Mouse (Mus musculus): ENCODE data around the gene Vps41. TPM values are rescaled to one million over a fixed set of nuclear protein-coding genes. Genes with fewer than 3 reads are reported as not detected.

The Vps41 gene
- polyA plus RNA-seq, 1 experiment, result not detected

DNA sequence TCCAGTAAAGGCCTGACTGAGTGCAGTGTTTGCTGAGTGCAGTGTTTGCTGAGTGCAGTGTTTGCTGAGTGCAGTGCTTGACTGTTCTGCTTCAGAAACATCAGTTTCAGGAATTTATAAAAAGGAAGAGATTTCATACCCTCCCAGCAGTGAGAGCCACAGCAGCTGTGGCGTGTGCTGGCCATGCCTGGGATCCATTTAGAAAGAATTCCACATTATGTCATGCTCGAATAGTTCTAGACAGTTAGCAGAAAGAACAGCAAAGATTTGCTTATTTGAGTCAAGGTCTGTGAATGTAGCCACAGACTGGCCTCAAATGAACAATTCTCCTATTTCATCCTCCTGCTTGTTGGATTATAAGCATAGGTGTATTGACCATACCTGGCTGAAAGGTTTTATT, 71.6 kb downstream of the Vps41 start:
- TF ChIP-seq POLR2A (IDR thresholded peaks at IDR 0.05; ENCODE audit: insufficient read depth, low read depth, low read length) (no peak), CTCF (IDR thresholded peaks at IDR 0.05; ENCODE audit: insufficient read depth, low read depth, low read length) (no peak)
- 43% methylated on average over 2 of the region's 2 CpGs for WGBS
- Histone ChIP-seq H3K4me1 (ENCODE audit: control insufficient read depth, insufficient read depth, low read length) (no peaks in the 10 kb centered on the region), H3K4me3 (ENCODE audit: insufficient read depth, low read depth, low read length) (no peak overlapping the region), H3K27ac (ENCODE audit: insufficient read depth, low read depth, low read length) (no peak overlapping the region)

DNA sequence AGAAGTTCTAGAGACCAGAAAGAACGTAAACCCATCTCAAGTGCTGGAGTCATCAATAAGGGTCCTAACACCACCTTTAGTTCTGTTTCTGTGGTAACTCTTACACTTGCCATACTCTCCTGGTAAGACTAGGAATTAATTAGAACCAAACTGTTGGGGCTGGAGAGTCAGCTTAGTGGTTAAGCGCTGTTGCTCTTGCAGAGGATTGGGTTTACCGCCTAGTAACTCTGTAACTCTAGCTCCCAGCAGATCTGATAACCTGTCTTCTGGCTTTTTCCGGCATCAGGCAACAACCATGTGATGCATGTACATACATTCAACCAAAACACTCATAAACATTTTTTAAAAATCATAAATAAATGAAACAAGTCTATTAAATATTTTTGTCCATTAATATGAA, 72.6 kb downstream of the Vps41 start:
- TF ChIP-seq POLR2A (IDR thresholded peaks at IDR 0.05; ENCODE audit: insufficient read depth, low read depth, low read length) (no peak), CTCF (IDR thresholded peaks at IDR 0.05; ENCODE audit: insufficient read depth, low read depth, low read length) (no peak)
- Histone ChIP-seq H3K4me1 (ENCODE audit: control insufficient read depth, insufficient read depth, low read length) (no peaks in the 10 kb centered on the region), H3K27ac (ENCODE audit: insufficient read depth, low read depth, low read length) (no peak overlapping the region), H3K4me3 (ENCODE audit: insufficient read depth, low read depth, low read length) (no peak overlapping the region)
- 98% methylated on average over 4 of the region's 4 CpGs for WGBS

DNA sequence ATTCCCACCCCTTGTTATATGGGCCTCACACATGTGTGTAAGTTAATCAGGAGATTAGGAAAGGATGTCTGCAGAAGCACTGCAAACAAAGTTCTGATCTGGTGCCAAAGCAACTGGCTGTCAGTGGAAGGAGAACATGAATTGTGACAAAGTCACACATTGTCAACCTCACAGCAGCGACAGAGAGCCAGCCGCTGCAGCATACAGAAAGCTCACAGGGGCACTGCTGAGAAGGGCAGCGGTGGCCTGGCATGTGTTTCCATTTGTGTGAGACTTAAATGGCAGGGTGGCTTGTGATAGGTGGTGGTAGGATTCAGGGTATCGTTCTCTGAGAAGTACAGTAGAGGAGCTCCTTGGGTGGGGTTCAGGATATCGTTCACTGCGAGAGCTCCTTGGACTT, 73.0 kb downstream of the Vps41 start:
- 63% methylated on average over 6 of the region's 6 CpGs for WGBS
- Histone ChIP-seq H3K4me3 (ENCODE audit: insufficient read depth, low read depth, low read length) (no peak overlapping the region), H3K27ac (ENCODE audit: insufficient read depth, low read depth, low read length) (no peak overlapping the region), H3K4me1 (ENCODE audit: control insufficient read depth, insufficient read depth, low read length) (no peaks in the 10 kb centered on the region)
- TF ChIP-seq POLR2A (IDR thresholded peaks at IDR 0.05; ENCODE audit: insufficient read depth, low read depth, low read length), result no peak
- TF ChIP-seq CTCF (IDR thresholded peaks at IDR 0.05; ENCODE audit: insufficient read depth, low read depth, low read length), result no peak

DNA sequence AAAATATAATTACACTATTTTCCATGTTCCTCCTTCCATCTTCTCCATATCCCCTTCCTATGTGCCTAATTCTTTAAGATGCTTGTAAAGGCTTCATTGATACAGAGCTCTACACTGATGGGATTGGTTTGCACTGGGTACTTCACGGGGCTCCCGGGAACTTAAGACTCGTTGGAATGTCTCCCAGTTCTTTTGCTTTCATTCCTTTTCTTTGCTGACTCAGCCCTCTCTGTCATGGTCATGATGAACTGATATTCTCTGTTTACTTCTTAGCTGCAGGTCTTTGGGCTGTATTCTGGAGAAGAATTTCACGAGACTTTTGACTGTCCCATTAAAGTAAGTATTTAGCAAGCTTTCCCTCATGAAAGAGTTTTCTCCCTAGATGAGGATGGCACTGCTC, 74.2 kb downstream of the Vps41 start:
- H3K4me1 ChIP-seq (ENCODE audit: control insufficient read depth, insufficient read depth, low read length), result no peaks in the 10 kb centered on the region
- no peak for TF ChIP-seq POLR2A (IDR thresholded peaks at IDR 0.05; ENCODE audit: insufficient read depth, low read depth, low read length)
- TF ChIP-seq CTCF (IDR thresholded peaks at IDR 0.05; ENCODE audit: insufficient read depth, low read depth, low read length), result no peak
- H3K4me3 ChIP-seq (ENCODE audit: insufficient read depth, low read depth, low read length), result no peak overlapping the region
- no peak overlapping the region for H3K27ac ChIP-seq (ENCODE audit: insufficient read depth, low read depth, low read length)
- 32% methylated on average over 4 of the region's 4 CpGs for WGBS

DNA sequence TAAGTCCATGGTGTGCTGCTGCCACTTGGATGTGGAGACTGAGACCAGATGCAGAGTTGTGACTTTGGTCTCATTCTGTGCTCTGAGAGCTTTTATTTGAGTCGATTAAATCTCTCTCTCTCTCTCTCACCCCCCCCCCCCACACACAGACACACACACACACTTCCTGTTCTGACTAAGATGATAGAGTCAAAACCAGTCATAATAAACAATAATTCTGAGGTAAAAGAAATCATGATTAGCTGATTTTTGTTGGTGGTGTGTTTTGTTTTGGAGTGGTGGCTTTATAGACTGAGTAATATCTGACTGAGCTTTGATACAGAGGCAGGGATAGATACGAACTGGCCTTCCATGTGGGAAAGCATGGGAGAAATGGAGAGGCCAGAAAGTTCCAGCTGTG, 74.6 kb downstream of the Vps41 start:
- 84% methylated on average over 2 of the region's 2 CpGs for WGBS
- Histone ChIP-seq H3K4me1 (ENCODE audit: control insufficient read depth, insufficient read depth, low read length) (no peaks in the 10 kb centered on the region), H3K4me3 (ENCODE audit: insufficient read depth, low read depth, low read length) (no peak overlapping the region), H3K27ac (ENCODE audit: insufficient read depth, low read depth, low read length) (no peak overlapping the region)
- TF ChIP-seq CTCF (IDR thresholded peaks at IDR 0.05; ENCODE audit: insufficient read depth, low read depth, low read length), result no peak
- TF ChIP-seq POLR2A (IDR thresholded peaks at IDR 0.05; ENCODE audit: insufficient read depth, low read depth, low read length), result no peak

DNA sequence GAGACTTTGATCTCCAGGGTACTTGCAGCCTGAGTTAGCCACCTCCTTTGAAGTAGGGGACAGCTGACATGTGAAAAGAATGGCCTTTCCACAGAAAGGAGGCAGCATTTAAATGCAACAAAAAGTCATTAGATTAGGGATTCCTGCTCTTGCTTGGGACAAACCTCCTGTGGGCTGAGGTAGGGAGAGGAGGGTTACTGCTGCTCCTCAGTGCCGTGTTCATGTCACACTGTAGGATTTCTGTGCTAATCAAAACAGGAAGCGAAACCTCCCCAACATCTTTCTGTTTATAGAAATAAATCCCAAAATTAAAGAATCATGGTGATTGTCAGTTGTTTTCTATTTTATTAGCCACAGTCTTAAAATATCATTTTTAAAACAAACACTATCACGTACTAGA, 77.4 kb downstream of the Vps41 start:
- 82% methylated on average over 3 of the region's 3 CpGs for WGBS
- no peak overlapping the region for H3K27ac ChIP-seq (ENCODE audit: insufficient read depth, low read depth, low read length)
- no peaks in the 10 kb centered on the region for H3K4me1 ChIP-seq (ENCODE audit: control insufficient read depth, insufficient read depth, low read length)
- TF ChIP-seq CTCF (IDR thresholded peaks at IDR 0.05; ENCODE audit: insufficient read depth, low read depth, low read length) (no peak), POLR2A (IDR thresholded peaks at IDR 0.05; ENCODE audit: insufficient read depth, low read depth, low read length) (no peak)
- no peak overlapping the region for H3K4me3 ChIP-seq (ENCODE audit: insufficient read depth, low read depth, low read length)

DNA sequence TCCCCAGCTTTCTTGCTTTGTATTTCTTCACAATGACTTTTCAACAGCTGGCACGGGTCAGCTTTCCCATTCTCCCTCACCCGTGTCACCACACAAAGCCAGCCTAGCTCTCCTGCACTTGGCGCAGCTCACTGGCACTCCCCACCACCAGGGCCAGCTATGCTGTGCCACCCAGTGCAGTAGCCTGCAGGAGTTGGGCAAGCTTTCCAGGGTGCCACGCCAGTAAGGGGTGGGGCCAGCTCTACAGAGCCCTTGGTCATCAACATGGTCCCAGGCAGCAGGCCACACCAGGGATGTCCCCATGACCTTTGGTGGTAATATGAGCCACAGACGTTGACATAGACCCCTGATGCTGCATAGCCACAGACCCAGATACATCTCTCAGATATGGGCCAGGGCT, 80.5 kb downstream of the Vps41 start:
- WGBS, result 78% methylated on average over 5 of the region's 5 CpGs

DNA sequence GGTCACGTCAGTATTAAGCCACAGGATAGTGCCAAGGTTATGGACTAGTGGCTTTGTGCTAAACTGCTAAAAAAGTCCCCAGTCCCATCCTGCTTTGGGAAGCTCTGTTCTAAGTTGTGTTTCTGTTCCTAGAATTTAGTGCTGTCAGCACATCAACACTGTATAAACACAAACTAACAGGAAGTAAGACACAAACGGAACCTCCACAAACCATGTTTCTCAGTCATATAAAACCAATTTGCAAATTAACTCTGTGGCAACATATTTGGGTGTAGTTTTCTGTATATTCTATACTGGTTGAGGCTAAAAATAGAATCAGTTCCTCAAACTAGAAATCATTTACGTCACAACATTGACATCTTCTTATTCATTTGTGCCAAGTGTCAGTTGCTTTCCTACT, 83.3 kb downstream of the Vps41 start:
- TF ChIP-seq CTCF (IDR thresholded peaks at IDR 0.05; ENCODE audit: insufficient read depth, low read depth, low read length) (no peak), POLR2A (IDR thresholded peaks at IDR 0.05; ENCODE audit: insufficient read depth, low read depth, low read length) (no peak)
- no peak overlapping the region for H3K4me3 ChIP-seq (ENCODE audit: insufficient read depth, low read depth, low read length)
- H3K27ac ChIP-seq (ENCODE audit: insufficient read depth, low read depth, low read length), result no peak overlapping the region
- H3K4me1 ChIP-seq (ENCODE audit: control insufficient read depth, insufficient read depth, low read length), result no peaks in the 10 kb centered on the region
- 81% methylated on average over 3 of the region's 3 CpGs for WGBS

More for the DNA sequence above, 80.5 kb downstream of the Vps41 start:
- H3K4me1 ChIP-seq (ENCODE audit: control insufficient read depth, insufficient read depth, low read length), result no peaks in the 10 kb centered on the region
- no peak overlapping the region for H3K4me3 ChIP-seq (ENCODE audit: insufficient read depth, low read depth, low read length)
- H3K27ac ChIP-seq (ENCODE audit: insufficient read depth, low read depth, low read length), result no peak overlapping the region
- TF ChIP-seq CTCF (IDR thresholded peaks at IDR 0.05; ENCODE audit: insufficient read depth, low read depth, low read length) (no peak), POLR2A (IDR thresholded peaks at IDR 0.05; ENCODE audit: insufficient read depth, low read depth, low read length) (no peak)

DNA sequence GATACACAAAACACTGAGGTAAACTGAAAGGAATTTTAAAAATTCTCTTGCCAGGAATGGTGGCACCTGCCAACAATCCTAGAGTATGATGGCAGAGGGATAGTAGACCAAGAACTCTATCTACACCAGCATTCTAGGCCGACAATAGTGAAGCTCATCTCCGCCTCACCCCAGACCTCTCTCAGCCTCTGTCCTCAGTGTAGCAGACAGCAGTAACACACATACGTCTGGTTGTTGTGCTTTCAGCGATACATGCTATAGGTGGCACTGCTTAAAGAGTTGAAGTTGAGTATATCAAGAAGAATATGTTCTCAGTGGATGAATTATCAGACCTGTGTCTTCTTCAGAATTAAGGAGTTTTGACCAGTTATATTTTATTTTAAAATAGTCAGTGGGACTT, 92.4 kb downstream of the Vps41 start:
- Histone ChIP-seq H3K4me1 (ENCODE audit: control insufficient read depth, insufficient read depth, low read length) (no peaks in the 10 kb centered on the region), H3K27ac (ENCODE audit: insufficient read depth, low read depth, low read length) (no peak overlapping the region), H3K4me3 (ENCODE audit: insufficient read depth, low read depth, low read length) (no peak overlapping the region)
- WGBS, result 85% methylated on average over 4 of the region's 4 CpGs
- no peak for TF ChIP-seq CTCF (IDR thresholded peaks at IDR 0.05; ENCODE audit: insufficient read depth, low read depth, low read length)
- no peak for TF ChIP-seq POLR2A (IDR thresholded peaks at IDR 0.05; ENCODE audit: insufficient read depth, low read depth, low read length)
